Mouse (Mus musculus) stomach, postnatal 0 days (tissue): ENCODE results near the gene Plxnd1.

ENCODE experiments used
- CTCF ChIP-seq: IDR thresholded peaks from 2 replicates; pipeline ENCODE4 v1.5.1; 2016; ENCODE audit warnings: antibody characterized with exemption, low read depth, mild to moderate bottlenecking, moderate library complexity
- EP300 ChIP-seq: optimal IDR thresholded peaks from 2 replicates; pipeline ENCODE3; 2016; ENCODE audit warnings: antibody characterized with exemption

DNA sequence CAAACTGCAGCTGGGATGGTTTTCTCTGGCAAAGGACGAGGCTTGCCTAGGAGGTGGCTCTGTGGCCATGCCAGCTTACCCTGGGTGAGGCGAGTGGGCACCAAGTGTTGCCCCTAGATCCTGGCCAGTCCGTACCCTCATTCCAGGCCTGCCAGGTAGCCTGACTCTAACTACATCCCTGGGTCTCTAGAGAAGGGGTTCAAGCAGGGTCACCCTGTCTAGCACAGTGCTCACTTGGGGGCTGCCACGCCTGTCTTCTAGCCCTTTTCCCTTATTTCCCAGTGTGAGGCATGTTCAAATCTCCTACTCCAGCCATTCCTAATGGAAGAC lies 11.1 kb upstream of the Plxnd1 start:
- no peak for TF ChIP-seq EP300
- TF ChIP-seq CTCF = no peak
